Mouse (Mus musculus): ENCODE results near the gene Tmem11.

DNA sequence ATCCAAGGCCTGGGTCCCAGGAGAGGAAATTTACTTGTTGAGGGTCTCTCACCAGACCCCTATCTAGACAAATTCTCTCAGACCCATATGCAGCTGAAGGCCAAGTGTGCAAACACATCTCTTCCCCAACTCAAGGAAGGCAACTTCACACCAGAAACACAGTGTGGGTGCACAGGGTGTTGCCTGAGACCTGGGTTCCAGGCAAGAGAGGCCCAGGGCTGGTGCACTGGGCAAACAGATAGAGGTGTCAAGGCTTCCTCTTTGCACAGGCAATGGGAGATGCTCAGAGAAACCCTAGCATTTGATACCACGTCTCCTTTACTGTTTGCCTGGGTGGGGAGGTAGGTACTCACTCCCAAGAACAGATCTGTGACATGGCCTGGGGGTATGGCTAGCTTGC lies 45.9 kb upstream of the Tmem11 start:
- TF ChIP-seq POLR2A (IDR thresholded peaks at IDR 0.05; ENCODE audit: low read depth, low read length): no peak
- TF ChIP-seq CTCF (IDR thresholded peaks at IDR 0.05; ENCODE audit: borderline replicate concordance, insufficient read depth, low read length): no peak

Measured in embryonic fibroblast, embryonic 13.5 days (primary cell).